Mouse (Mus musculus) left cerebral cortex, postnatal 36 days (tissue): Measurements from ENCODE around the gene Tinf2. TPM values are rescaled to one million over a fixed set of nuclear protein-coding genes. Genes with fewer than 3 reads are reported as not detected.

Experiments used
- DNase-seq, 2 experiments: peaks; one replicate each; pipeline ENCODE4 v3.0.0; 2021 to 2022; ENCODE audit warnings: low spot score in 2 of 2, mixed read lengths in 1 of 2
- intact Hi-C: fragments of 180-260 bp; cut with DNase I; formaldehyde crosslinking; loops from one replicate; pipeline ENCODE4 v1.15.1; 2025
- total RNA-seq, 2 experiments: library from RNA; stranded (reverse); gene quantifications; 2 replicates each; pipeline ENCODE4 v1.2.3; 2021

The Tinf2 gene
- total RNA-seq, 2 experiments from 2014 or later, result 15.2 to 16.9 TPM

GRCm38 (mm10) chr14:55643060-55643907 lies 38.3 kb downstream of the Tinf2 start, which contains the start of gene Tm9sf1:
Tm9sf1 (minus strand) TSS chr14:55643806.
- DNase-seq, result peak; percentile 93 to 94
- intact Hi-C loops, result no loop called here

- intact Hi-C loops, result no loop called here
- no peak for DNase-seq
These were observed 39.0 kb downstream of the Tinf2 start for GRCm38 (mm10) chr14:55642679-55643059.

GRCm38 (mm10) chr14:55641291-55641690 lies 40.3 kb downstream of the Tinf2 start:
- no peak for DNase-seq
- intact Hi-C loops, result no loop called here

GRCm38 (mm10) chr14:55640816-55641215 lies 40.8 kb downstream of the Tinf2 start:
- intact Hi-C loops, result no loop called here
- no peak for DNase-seq

GRCm38 (mm10) chr14:55637795-55638194 lies 43.8 kb downstream of the Tinf2 start, which contains the start of gene Gm49378:
Gm49378 (minus strand) TSS chr14:55637895.
- no peak for DNase-seq
- intact Hi-C loops, result no loop called here

- peak; percentile 90 for DNase-seq
- intact Hi-C loops, result no loop called here
These were observed 46.1 kb downstream of the Tinf2 start, which contains the start of gene Ipo4 for GRCm38 (mm10) chr14:55635523-55636007. Ipo4 (minus strand) TSS chr14:55635957.

GRCm38 (mm10) chr14:55634874-55635522 lies 46.6 kb downstream of the Tinf2 start:
- DNase-seq, result peak in 1 of 2 experiments; percentile 17
- intact Hi-C loops, result no loop called here

GRCm38 (mm10) chr14:55629312-55629711 lies 52.3 kb downstream of the Tinf2 start:
- DNase-seq, result no peak
- intact Hi-C loops, result no loop called here

- DNase-seq, result no peak
- intact Hi-C loops, result no loop called here
These were observed 53.4 kb downstream of the Tinf2 start for GRCm38 (mm10) chr14:55628077-55628827.

Other genes with a start within 250 kb of the Tinf2 start
- 10 to 100 TPM; 17.5 to 19.1 TPM for gene Dhrs4, start 203.1 kb downstream of the Tinf2 start, total RNA-seq
- gene Carmil3, start 191.2 kb downstream of the Tinf2 start, total RNA-seq, result 10 to 100 TPM; 34.4 to 63.1 TPM
- gene Cpne6, start 171.4 kb downstream of the Tinf2 start, total RNA-seq, result 100 to 1,000 TPM; 163 to 211 TPM
- under 1 TPM; 0.44 to 0.77 TPM for gene Nrl, start 156.8 kb downstream of the Tinf2 start, total RNA-seq
- gene Pck2, start 141.6 kb downstream of the Tinf2 start, total RNA-seq, result 10 to 100 TPM; 24.8 to 28.9 TPM
- gene Dcaf11, start 121.8 kb downstream of the Tinf2 start, total RNA-seq, result 10 to 100 TPM; 76.9 to 82.1 TPM
- gene A730061H03Rik, start 121.4 kb downstream of the Tinf2 start, total RNA-seq, result 1 to 10 TPM in 1 of 2 experiments, not detected in 1; 1.0 TPM
- gene Fitm1, start 106.2 kb downstream of the Tinf2 start, total RNA-seq, result not detected
- 10 to 100 TPM; 41.9 to 50.1 TPM for gene Psme1, start 103.7 kb downstream of the Tinf2 start, total RNA-seq
- gene Emc9, start 96.5 kb downstream of the Tinf2 start, total RNA-seq, result 10 to 100 TPM; 49.0 to 52.7 TPM
- 10 to 100 TPM; 42.3 to 45.4 TPM for gene Psme2, start 90.7 kb downstream of the Tinf2 start, total RNA-seq
- gene Rnf31, start 90.1 kb downstream of the Tinf2 start, total RNA-seq, result 10 to 100 TPM; 30.4 to 33.5 TPM
- 10 to 100 TPM in 1 of 2 experiments, 1 to 10 TPM in 1; 9.1 to 11.6 TPM for gene Irf9, start 78.2 kb downstream of the Tinf2 start, total RNA-seq
- 1 to 10 TPM; 1.6 to 4.4 TPM for gene Rec8, start 63.8 kb downstream of the Tinf2 start, total RNA-seq
- 100 to 1,000 TPM; 112 to 122 TPM for gene Ipo4, start 45.9 kb downstream of the Tinf2 start, total RNA-seq
- gene Gm49378, start 43.9 kb downstream of the Tinf2 start, total RNA-seq, result 1 to 10 TPM in 1 of 2 experiments, under 1 TPM in 1; 0.84 to 4.9 TPM
- gene Tm9sf1, start 38.0 kb downstream of the Tinf2 start, total RNA-seq, result 10 to 100 TPM; 39.0 to 41.9 TPM
- 1 to 10 TPM in 1 of 2 experiments, under 1 TPM in 1; 0.49 to 1.6 TPM for gene Tssk4, start 31.6 kb downstream of the Tinf2 start, total RNA-seq
- 10 to 100 TPM; 39.1 to 41.7 TPM for gene Mdp1, start 21.3 kb downstream of the Tinf2 start, total RNA-seq
- 10 to 100 TPM; 20.6 to 24.9 TPM for gene Gmpr2, start 9.9 kb downstream of the Tinf2 start, total RNA-seq
- gene Nedd8, start 9.7 kb downstream of the Tinf2 start, total RNA-seq, result 100 to 1,000 TPM; 310 to 333 TPM
- not detected for gene Tgm1, start 32.1 kb upstream of the Tinf2 start, total RNA-seq
- gene Rabggta, start 40.4 kb upstream of the Tinf2 start, total RNA-seq, result 10 to 100 TPM; 50.6 to 50.9 TPM
- 10 to 100 TPM; 78.5 to 83.9 TPM for gene Dhrs1, start 63.9 kb upstream of the Tinf2 start, total RNA-seq
- 10 to 100 TPM; 10.5 to 12.5 TPM for gene Nop9, start 63.9 kb upstream of the Tinf2 start, total RNA-seq
- 1 to 10 TPM; 2.5 to 3.0 TPM for gene Cideb, start 76.6 kb upstream of the Tinf2 start, total RNA-seq
- under 1 TPM; 0.20 to 0.67 TPM for gene Ltb4r2, start 79.6 kb upstream of the Tinf2 start, total RNA-seq
- under 1 TPM; 0.29 to 0.59 TPM for gene Ltb4r1, start 84.1 kb upstream of the Tinf2 start, total RNA-seq
- gene Adcy4, start 102.3 kb upstream of the Tinf2 start, total RNA-seq, result 1 to 10 TPM; 3.8 to 8.0 TPM
- gene Ripk3, start 107.0 kb upstream of the Tinf2 start, total RNA-seq, result under 1 TPM in 1 of 2 experiments, not detected in 1; 0.89 TPM
- gene Nfatc4, start 141.3 kb upstream of the Tinf2 start, total RNA-seq, result 1 to 10 TPM; 1.8 TPM
- 1 to 10 TPM; 7.9 to 9.5 TPM for gene Nynrin, start 172.2 kb upstream of the Tinf2 start, total RNA-seq
- under 1 TPM; 0.29 to 0.49 TPM for gene Cbln3, start 202.6 kb upstream of the Tinf2 start, total RNA-seq
- 10 to 100 TPM; 11.4 to 12.7 TPM for gene Khnyn, start 203.1 kb upstream of the Tinf2 start, total RNA-seq
- gene Sdr39u1, start 218.5 kb upstream of the Tinf2 start, total RNA-seq, result 100 to 1,000 TPM in 1 of 2 experiments, 10 to 100 TPM in 1; 89.7 to 104 TPM